Mouse (Mus musculus) spleen, postnatal 36 days (tissue): Measurements from ENCODE around the gene Rin3.
"Not testable (repeated sequence)": the region's sequence is repeated elsewhere in the genome, so short reads cannot be mapped to it uniquely, and the experiment has no call there.

Experiments
- DNase-seq, 2 experiments: peaks; one replicate each; pipeline ENCODE4 v3.0.0; 2022; ENCODE audit warnings: low spot score in 2 of 2, mixed read lengths in 1 of 2

The Rin3 gene

DNA sequence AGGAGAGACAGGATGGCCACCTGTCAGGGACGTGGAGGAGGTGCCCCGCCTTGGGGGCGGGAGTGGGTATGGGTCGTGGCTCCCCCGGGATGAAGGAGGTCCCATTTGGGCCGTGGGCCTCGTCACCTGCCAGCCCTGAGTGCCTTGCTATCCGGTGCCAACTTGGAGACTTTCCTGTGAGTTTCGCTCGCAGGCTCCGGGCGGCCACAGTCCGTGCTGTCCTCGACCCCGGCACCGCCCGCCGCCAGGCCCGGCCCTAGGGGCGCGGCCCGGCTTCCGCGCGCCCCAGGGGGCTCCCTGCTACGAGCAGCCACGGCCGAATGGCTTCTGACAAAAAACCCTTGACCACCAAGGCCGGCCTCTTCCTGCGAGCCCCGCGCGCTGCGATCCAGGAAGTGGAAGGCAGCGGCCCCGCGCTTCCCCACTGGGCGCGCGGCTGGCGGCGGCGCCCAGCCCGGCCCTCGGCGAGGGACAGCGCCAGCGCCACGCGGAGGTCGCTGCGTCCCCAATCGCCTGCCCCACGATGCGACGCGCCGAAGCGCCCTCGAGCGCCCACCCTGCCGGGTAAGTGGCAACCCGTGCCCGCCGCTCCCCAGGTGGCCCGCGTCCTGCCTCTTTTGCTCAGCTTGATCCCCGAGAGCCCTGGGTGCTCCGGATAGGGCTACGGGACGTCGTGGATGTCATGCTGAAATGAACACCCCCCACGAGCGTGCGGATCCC is at the start of gene Rin3:
Gene Rin3 (plus strand): TSS at position 286 of the 720 bp plus-strand sequence.
- DNase-seq, result peak; percentile 76 to 78

DNA sequence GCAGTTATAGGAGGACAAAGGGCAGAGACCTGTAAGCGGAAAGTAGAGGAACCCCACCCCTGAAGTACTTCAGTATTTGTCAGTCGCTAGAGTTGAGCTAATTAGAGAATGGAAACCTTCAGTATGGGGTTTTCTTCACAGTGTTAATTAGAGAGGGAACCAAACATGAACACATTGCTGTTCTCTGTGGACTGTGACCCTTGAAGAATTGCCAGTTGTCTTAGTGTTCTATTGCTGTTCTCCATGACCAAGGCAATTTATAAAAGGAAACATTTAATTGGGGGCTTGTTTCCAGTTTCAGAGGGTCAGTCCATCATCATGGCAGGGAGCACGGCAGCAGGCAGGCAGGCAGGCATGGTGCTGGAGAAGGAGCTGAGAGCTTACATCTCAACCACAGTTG is 47.3 kb upstream of the Rin3 start:
- no peak for DNase-seq

DNA sequence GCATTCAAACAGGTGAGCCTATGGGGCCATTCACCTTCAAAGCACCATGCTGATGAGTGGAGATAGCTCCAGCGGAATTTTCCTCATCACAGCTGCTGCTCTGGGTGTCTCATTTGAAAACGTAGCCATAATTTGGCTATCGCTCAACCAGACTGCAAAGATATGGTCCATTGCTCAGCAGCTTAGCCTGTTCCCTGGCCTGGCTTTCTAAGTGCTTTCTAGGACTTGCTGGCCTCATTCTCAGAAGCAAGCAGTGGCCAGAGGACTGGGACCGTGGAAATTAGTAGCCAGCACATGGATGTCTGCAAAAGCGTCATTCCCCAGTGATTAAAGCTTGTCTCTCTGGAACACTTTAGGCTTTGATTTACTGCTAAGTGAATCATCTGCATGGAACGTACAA is 46.5 kb upstream of the Rin3 start:
- DNase-seq, result no peak

DNA sequence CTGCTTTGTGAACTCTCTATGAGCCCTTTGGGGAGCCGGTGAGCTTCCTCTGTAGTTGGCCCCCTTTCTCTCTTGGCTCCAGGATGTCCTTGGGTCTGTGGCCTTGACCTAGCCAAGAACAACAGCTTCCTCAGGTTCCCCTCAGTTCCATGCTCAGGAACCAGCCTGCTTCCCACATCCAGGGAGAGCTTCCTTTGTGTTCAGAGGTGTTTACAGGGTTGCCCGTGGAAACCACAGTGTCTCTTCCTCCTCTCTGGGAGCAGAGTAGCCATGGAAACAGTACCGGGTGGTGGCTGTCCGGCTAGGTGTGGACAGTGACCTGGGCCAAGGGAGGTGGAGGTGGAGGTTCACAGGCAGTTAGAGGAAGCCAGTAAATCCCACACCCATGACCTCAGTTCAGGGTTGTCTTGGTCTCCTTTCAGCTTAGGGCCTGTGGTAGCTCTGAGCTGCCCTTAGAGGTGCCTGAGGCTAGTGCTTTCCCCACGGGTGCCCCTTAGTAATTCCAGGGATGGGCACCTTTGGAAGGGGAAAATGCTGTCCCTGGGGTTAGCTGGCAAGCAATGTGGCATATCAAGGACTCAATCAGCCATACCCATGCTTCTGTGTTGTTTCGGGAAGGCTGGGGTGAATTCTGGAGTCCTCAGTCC is 40.6 kb upstream of the Rin3 start:
- DNase-seq, result no peak

DNA sequence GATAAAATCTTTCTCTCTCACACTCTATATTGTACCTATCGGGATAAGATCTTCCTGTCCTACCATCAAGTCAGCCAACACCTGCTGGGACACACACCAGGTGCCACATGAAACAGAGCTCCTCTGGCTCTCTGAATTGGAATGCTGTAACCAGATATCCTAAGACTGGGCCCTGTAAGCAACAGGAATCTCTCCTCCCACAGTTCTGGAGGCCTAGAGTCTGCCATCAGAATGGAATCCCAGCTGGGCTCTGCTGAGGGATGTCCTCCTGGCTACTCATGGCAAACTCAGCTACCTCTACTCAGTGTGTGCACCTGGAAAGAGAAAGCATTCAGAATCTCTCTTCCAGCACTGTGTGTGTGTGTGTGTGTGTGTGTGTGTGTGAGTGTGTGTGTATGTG is 38.9 kb upstream of the Rin3 start:
- no peak for DNase-seq

DNA sequence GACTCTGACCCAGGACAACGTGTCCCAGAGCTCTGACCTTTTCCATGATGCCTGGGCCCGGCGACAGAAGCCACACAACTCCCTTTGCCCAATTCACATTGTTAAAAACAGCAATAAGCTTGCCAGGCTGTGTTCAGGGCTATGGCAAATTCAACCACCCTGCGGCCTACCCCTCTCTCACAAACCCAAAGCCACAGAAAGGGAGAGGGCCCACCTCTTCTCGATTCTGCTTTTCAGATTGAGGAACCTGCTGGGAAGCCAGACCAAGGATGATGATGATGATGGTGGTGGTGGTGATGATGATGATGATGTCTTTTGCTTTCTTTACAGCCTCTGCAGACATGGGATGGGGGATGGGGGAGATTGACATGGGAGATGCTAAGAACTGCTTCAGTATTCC is 36.6 kb upstream of the Rin3 start:
- peak in 1 of 2 experiments; percentile 4 for DNase-seq

DNA sequence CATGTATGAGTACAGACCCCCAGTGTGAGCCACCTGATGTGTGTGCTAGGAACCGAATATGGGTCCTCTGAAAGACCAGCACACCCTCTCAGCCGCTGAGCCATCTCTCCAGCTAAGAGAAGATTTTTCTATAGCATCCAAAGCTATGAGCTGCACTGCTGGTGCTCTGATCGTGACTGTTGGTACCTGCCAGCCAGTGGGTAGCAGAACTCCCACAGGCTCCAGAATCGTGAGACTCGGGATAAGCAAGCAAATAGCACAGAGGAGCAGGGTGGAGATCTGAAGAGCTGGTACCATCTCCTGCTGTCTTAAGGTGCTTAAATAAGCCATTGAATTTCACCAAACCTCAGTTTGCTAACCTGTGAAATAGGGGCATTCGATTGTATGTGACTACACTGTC is 34.7 kb upstream of the Rin3 start:
- DNase-seq, result no peak

DNA sequence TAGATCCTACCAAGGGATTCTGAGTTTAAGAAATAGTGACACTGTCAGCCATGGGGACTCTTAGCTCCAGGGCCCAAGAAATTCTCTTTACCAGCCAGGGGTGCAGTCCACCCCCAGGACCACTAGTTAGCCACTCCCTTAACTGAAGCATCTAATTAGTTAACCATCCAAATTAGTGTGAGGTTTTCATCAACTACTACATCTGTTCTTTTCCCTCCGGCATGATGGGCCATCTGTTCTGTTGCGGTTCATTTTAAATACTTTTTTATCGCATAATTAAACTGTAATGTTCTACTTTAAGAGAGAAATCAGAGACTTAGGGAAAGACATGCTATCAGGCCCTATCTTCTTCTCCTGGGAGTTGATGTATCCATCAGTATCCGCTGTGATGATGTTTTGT is 32.5 kb upstream of the Rin3 start:
- DNase-seq, result no peak

DNA sequence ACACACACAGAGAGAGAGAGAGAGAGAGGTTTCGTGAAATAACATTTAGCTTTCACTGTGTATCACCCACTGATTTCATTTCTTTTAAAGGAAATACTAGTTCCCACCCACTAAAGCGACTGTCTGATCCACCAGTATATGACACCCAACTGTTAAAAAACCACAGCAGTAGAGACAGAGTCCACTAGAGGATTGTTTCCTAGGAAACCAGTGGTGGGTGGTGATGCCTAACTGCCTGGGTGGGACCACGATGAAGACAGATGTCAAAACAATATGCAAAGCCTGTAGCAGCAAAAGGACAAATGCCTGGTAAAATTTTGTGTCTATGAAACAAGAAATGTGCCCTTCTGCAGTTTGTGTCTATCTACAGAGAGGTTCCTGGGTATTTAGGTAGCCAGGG is 31.8 kb upstream of the Rin3 start:
- DNase-seq, result no peak

DNA sequence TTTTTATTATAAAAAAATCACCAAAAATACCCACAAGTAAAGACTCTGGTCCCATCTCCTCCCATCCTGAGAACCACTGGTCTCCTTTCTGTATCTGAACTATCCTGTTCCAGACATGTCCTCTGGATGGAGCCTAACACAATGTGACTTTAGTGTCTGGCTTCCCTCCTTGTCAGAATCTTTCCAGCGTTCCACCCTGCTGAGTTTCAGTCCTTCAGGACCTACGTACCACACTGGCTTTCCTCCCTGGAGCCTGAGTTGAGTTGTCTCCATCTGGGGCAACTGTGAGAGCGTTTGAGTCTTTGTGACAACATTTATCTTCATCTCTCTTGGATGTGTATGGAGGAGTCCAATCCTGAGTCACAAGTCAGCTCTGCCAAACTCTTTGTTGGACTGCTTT is 30.9 kb upstream of the Rin3 start:
- no peak for DNase-seq

DNA sequence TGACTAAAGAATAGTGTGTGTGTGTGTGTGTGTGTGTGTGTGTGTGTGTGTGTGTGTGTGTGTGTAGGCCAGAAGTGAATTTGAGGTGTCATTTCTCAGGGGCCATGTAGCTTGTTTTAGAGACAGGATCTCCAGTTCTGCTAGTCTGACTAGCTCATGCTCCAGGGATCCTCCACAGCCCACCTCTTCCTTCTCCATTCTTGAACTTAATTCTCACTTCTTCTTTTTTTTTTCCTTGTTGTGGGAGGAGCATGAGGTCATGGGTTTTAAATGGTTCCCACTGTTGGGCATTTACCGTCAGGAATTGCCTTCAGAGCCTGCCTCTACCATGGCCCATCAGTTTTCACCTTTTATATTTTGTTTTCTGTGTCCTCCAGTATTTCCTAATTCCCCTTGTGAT is 30.3 kb upstream of the Rin3 start:
- no peak for DNase-seq

DNA sequence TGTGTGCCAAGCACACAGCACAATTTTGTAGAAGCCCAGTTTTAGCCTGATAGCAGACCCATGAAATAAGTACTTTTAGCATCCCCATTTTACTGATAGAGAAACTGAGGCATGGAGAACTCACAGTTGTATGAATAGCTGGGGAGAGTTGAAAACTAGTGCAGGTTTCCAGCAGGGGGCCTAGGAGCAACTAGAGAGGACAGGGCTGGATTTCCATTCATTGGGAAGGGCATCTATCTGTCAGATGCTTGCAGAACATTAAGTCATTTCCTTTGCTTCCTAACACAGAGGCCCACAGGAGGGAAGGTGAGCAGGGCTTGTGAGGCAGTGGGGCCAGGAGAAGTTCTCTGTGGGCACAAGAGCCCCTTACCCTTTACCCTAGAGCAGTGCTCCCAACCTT is 27.8 kb upstream of the Rin3 start:
- no peak for DNase-seq

DNA sequence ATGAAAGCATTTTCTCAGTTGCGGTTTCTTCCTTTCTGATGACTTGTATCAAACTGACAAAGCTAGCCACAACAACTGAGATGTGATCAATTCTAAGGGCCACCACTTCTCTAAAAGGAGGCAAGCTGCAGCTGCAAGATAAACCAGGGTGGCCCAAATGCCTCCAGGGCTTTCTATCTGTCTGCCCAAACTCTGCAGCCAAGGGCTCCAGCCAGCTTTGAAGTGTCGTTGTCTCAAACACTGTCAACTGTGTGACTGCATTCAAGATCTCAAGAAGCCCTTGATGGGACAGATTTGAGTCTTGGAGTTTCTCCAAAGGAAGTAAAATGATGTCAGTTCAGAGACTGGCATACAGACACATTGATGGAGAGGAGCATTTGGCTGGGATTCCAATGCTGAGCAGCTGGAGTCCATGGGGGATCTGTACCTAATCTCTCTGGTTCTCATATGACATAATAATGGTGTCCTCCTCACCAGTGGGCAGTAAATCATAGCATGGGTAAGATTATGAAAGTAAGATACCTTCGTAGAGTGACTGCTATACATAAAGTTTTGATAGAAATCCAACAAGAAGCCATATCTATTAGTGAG is 24.2 kb upstream of the Rin3 start:
- no peak for DNase-seq

DNA sequence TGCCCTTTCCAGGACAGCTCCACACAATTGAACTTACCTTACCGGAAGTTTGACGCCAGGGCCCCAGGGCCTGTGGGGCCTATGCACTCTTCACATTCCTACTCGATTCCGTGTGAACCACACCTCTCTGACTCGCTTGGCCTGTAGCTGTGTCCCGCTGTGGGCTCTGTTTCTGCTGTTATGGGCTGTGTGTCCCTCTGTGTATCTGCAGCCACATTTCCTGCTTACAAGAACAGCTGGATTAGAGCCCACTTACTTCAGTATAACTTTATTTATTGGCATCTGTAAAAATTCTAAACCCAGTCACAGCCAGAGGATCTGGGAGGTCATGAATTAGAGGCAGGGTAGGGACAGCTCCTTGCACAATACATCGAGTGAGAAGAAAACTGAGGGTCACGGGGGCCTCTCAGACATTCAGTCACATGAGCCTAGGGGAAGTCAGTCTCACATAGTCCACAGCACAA is 20.9 kb upstream of the Rin3 start:
- DNase-seq, result no peak

DNA sequence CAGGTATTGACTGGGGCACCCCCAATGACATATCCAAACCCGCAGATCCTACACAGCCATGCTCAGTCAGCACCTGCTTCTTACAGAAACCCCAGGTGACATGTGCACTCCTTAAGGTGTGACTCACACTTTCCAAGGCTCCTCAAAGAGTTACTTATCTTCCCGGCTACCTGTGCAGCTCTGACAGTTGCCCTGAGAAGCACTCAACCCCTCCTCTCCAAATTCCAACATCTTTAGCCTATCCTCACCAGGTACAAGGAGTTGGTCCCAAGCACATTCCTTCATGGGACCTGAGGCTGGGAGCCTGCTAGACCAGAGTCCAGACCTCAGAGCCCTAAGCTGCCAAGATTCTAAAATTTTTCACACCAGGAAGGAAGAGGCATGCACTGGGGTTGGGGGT is 20.0 kb upstream of the Rin3 start:
- no peak for DNase-seq

DNA sequence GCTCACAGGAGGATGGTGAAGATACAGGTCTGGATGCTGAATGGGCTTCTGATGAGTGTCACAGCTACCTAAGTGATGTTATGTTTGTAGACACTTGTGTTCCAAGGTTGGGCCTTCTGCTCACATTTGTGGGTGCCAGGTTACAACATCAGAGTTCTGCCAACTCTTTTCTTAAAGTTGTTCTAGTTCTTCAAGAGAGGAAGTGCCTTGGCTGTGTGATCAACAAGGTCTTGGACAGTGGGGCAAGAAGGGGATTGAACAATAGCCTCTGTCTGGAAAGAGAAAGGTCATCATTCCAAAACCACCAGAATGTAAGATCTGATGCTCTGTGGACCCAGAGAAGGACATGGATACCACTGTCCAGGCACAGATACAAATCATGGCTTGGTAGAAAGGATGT is 19.6 kb upstream of the Rin3 start:
- DNase-seq, result no peak

DNA sequence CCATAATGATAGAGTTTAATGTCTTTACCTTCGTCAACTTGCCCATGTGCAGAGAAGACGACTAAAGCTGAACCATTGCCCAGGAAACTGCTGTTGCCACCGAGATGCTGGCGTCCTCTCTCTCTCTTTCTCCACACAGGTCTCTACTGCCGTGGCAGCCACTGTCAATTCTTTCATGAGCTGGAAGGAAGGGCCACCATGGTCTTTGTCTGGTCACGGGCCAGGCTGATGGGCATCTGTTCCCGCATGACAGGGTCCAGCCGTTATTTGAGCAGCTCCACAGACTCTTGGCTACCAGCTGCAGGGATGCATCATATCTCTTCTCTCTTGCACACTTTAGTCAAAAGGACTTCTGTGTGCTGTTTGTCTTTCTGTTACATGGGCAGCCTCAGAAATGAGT is 16.4 kb upstream of the Rin3 start:
- DNase-seq, result no peak

DNA sequence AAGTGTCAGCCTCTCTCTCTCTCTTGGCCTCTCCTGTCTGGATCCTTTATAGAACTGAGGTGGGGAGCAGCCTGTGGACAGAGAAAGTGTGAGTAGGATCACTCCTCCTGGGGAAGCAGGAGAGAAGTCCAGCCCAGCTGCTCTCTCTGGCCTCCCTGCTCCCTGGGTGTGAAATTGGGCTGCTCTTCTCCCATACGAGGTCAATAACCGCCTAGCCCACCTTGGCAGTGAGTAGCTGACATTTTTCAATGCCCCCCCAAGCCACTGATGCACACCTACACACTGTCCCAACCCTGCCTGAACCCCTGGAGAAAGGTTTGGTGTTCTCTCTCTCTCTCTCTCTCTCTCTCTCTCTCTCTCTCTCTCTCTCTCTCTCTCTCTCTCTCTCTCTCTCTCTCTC is 13.7 kb upstream of the Rin3 start:
- no peak for DNase-seq

DNA sequence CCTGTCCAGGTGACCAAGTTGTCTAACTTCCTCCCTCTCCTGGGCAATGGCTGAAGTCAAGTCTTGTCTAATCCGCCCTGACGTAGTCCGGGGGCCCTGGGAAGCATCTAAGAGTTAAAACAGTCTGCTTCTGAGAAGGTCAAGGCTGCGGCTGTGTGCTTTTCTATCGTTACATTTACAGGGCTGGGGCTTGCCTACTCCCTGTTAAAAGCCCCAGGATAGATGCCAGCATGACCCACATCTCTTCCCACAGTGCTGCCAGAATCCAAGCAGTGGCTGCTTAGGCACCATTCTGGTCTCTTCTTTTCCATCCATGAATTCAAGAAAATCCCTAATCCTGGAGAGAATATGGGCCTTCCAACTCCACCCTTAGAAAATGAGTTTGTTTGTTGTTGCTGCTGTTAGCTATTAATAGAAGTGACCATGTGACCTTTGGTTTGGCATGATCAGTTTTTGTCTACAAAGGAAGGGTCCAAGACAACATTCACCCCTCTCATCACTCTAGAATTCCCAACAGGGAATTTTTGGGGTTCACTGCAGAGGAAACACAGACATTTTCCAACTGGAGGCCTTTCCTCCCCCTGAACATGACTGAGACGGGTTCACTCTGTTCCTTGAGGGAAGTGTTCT is 12.0 kb upstream of the Rin3 start:
- no peak for DNase-seq

DNA sequence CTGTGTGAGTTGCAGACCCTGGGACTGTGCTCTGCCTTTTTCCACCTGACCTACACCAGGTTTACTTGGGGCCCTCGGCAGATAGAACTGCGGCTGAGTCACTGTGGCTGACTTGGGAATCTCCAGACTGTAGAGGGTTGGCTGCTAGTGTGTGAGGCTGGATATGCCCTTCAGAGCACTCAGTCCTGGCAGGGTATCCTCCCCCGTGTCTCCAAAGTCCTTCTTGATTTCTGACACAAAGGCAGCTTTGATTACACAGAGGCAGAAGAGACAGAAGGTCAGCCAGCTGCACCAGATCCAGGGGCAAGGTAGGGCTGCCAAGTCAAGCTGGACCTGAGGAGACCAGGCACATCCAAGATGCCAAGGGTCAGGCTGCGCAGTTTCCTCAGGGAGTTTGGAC is 11.4 kb upstream of the Rin3 start:
- no peak for DNase-seq

DNA sequence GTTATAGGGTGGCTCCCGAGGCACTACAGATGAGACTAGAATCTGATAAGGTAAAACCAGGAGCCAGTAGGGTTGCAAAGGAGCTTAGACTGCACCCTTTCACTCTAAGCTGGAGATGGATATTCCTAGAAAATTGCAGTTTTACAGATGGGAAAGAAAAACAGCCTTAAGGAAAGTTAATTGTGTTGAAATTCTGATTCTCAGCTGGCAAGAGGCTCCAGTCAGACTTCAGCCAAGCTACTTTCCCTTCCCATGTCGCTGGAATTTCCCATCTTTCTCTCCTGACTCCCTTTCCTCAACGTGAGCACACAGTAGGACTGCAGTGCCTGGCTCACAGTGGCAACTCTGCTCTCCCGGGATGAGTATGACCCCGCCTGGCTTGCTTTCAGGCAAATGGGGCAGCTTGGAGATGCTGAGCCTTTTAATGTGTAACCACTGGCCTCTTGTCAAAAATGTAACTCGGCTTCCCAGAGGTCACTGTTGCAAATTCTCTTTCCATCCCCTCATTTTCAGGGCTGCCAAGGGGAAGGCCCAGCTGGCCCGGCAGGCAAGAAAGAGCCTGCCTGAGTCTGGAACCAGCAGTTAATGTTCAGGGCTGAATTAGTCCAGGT is 6.9 kb upstream of the Rin3 start:
- no peak for DNase-seq

DNA sequence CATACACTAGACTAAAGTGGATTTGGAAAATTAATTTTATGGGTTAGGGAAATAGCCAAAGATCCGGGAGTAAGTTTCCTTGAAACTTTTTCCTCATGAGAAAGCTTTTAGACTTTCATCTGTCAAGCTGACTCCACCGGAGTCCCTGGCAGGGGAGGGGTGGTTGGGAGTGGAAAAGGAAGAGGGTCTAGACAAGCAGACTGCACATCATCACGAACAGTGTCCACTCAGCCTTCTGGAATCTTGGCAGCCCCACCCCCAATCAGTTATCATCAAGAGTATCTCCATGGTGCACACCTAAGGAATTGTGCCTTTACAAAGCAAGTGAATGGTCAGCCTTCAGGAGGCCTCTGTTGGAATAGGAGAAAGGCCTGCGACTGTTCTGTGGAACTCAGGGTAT is 2.6 kb upstream of the Rin3 start:
- DNase-seq, result not testable (repeated sequence)
